Mouse (Mus musculus) lung, postnatal 10 days (tissue): ENCODE results near the gene Elovl1.

ENCODE experiments used
- DNase-seq: peaks from one replicate; pipeline ENCODE4 v3.0.0; 2021

The Elovl1 gene

DNA sequence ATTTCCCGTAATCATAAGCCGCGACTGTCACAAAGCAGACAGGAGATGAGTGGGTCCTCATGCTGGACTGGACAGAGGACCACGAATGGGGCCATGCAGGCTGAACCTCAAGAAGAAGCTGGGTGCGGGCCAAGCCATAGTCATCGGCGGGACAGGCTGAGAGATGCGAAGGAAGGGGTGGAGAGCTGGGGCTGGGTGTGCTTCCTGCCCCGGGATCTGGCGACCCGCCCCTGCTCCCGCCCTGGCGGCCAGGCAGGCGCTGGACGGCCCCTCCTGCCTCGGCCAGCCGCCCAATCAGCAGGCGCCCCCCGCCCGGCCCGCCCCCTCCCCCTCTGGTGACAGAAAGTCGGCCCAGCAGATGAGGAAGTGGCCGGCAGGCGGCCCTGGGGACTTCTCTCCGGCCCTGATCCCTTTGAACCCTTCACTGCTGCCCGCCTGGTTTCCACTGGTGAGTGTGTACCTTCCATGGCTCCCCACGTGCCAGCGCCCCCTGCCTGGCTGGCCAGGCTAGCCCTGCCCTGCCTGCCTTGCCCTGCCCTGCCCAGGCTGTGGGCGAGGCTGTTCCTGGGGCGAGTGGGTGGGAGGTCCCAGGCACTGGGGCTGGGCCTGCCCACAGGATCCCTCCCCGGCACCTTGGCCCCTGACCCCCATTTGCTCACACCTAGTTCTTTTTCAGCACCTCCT is at the start of gene Elovl1:
Gene Elovl1, plus strand, starts transcription at position 326 of the 684 bp plus-strand sequence.
- peak; percentile 97 for DNase-seq

DNA sequence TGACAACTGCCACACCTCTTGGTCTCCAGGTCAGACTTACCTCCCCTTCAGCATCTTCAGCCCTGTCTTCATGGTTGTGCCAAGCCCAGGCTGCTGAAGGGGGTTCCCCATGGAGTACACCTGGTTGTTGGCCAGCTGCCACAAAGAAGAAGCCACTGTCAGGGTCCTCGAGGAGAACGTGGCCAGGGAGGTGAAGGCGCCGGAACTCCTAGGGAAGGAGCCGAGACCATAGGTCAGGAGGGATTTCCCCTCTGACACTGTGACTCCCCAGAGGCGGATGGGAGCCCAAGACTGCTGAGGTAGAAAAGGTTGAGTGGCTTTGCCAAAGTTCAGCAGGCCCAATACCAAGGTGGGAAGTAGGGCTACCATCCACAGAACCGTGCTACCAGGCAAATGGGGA is 44.6 kb upstream of the Elovl1 start:
- DNase-seq = no peak

DNA sequence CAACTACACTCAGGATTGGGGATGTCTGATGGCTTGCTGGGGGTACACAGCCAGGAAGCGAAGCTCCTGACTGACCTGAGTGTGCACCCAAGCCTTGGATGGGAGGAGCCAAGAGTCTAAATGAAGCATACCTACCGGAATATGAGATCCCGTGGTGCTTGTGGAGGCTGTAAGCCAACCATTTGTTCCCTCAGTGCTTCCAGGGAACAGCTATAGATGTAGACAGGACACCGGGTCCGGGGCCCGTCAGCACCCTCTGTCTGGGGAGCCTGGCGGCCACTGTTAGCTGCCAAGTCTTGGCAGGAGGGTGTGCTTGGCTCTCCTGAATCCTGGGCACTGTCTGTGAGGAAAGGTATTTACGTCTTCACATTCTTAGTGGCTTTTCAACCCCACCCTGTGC is 40.6 kb upstream of the Elovl1 start:
- DNase-seq = no peak

DNA sequence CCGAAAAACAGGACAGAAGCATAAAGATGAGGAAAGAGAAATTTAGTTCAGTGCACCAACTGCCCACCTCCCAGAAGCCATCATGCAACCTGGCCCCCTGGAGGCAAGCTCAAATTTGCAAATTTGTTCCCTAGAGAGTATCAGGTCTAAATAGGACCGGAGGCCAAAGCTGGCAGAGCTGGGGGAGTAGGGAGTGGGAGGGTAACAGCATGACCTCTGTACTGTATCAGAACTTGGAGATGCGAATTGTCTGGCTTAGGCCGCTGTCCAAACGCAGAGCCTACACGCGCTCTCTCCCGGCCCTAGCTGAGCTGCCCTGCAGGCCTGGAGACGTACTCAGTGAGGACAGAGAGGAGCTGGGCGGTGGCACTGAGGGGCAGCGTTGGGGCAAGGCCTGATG is 37.7 kb upstream of the Elovl1 start:
- DNase-seq = no peak

DNA sequence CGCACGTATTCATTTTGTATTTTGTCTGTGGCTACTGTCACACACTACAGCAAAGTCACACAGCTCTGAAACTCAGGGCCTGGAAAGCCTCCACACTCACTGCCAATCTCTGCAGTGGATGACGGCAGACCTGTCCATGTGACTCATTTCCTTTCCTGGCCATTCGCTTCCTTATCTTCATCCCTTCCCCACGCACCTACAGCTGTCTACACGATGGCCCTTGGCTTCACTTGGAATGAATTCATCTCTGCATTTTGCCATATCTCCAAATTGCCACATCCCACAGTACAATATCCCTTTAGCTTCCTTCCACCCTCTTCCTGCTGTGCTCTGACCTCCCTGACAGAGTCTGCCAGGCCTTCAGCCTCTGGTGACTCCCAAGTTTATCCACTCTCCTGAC is 33.4 kb upstream of the Elovl1 start:
- DNase-seq = no peak

DNA sequence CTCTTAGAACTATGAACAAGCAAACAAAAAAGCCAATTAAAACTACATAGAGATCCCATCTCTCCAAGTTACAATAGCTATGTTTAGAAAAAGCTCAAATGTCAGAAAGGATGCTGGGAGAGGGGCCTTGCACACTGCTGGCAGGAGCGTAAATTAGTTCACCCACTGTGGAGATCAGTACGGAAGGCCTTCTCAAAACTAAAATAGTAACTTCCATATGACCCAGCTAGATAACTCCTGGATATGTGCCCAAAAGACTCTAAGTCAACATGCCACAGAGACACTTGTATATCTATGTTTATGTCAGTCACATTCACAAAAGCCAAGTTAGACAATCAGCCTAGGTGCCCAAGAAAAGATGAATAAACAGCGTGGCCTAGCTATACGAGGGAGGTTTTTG is 32.6 kb upstream of the Elovl1 start:
- DNase-seq = no peak

DNA sequence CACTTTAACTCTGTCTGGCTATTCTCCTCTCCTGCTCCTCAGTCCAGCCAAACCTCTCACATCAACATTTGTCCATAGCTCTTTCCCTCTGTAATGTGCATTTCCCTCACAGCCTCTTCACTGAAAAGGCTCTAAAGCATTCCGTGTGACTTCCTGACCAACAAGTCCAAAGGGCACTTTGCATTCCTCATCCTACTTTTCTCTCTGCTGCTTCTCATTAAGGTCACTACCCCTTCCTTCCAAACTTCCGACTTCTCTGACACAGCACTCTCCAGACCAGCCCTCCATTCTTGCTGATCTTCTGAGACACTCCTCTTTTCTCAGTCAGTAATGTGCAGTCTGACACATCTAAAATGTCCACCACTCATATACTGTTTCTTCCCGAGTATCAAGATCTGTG is 31.5 kb upstream of the Elovl1 start:
- DNase-seq = peak; percentile 31

DNA sequence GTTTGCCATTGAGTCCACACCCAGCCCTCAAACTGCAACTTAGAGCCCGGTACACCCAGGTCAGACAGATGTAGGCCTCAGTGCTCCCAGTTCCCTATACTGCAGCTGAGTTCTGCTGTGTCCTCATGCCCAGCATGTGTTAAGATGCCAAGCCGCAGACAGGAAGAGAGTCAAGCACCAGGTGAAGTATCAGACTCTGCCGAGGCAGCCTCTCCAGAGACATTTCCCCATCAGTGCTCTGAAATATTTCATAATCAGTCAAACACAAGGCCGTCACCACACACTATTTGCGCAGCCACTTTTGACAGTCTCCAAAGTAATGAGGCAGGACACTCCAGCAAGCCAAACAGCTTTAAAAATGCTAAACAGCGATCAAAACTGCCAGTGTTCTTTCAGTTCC is 29.5 kb upstream of the Elovl1 start:
- DNase-seq = peak; percentile 48

DNA sequence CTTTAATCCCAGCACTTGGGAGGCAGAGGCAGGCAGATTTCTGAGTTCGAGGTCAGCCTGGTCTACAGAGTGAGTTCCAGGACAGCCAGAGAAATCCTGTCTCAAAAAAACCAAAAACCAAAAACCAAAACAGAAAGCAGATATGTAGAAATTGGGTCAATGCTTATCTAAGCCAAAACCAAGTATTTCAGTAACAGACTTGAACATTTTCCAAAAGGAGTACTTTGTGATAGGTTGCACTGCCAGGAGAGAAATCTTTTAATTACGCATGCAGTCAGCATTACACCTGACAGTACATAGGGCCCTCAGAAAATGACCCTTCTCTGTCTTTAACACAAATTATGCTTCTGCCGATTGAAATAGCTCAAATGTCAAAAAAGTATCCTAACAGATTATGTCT is 26.5 kb upstream of the Elovl1 start:
- DNase-seq = no peak

DNA sequence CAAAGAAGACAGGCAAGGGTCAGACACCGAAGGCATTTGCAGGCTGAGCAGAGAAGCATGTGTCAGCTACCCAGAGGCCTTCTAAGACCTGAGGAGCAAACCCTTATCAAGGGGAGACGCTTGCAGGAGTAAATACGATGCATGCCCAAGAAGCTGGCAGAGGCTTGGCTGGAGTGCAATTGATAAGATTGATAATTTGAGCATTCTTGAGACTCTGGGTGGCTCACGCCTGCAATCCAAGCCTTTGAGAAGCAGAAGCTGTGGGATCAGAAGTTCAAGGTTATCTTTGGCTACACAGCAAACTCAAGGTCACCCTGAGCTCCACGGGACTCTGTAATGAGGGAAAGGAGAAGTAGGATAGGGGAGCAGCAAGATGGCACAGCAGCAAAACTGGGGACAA is 26.0 kb upstream of the Elovl1 start:
- DNase-seq = no peak

DNA sequence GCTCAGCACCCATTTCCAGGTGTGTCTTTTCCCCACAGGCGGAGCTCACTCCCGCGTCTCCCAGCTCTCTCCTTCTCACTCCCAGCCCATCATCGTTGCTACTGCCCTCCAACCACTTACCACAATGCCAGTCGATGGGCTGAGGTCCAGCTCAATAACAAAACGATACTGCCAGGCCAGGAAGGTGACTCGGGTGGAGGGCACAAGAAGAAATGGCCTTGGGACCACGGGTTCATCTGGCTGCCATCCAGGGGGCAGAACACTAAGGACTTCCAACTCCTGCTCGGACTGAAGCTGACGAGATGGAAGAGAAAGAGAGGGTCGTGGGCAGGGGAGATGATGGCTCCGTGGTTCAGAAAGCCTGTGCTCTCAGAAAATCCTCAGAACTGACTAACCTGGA is 25.2 kb upstream of the Elovl1 start:
- DNase-seq = no peak

DNA sequence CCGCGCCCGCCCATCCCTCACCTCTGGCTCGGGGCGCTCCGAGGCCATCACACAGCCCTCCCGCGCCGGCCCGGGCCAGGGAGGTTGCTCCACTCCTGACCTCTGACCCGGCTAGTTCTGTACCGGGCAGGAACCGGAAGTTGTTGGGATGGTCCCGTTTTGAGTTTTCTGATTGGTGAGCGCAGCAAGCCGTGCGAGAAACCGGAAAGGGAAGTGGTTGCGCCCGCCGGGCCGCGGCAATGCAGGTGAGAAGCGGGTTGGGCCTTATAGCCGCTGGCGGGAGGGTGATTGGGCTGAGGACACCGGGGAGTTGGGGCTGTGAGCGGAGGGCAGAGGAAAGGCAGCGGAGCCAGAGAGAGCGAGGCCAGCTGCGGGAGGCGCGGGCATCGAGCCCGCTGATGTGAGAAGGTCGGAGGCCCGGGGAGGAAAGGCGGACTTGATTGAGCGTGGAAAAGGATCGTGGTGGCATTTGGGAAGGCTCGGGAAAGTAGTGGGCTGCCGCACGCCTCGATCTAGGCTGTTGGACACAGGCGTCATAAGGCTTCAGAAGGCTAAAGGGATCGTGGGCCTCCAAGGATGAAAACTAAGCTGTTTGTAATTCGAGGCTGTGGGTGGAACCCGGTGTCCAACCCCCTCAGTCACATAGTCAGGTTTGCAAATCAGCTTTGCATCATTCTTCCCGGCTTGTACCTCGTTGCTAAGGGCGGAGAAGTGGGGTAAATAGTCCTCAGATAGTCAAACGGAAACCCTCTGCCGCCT is 18.6 kb upstream of the Elovl1 start, which contains the start of the genes Szt2 and Med8:
Gene Szt2, minus strand, starts transcription at position 132 of the 759 bp plus-strand sequence.
Gene Med8, plus strand, starts transcription at position 196 of the 759 bp plus-strand sequence.
- peak; percentile 95 for DNase-seq

DNA sequence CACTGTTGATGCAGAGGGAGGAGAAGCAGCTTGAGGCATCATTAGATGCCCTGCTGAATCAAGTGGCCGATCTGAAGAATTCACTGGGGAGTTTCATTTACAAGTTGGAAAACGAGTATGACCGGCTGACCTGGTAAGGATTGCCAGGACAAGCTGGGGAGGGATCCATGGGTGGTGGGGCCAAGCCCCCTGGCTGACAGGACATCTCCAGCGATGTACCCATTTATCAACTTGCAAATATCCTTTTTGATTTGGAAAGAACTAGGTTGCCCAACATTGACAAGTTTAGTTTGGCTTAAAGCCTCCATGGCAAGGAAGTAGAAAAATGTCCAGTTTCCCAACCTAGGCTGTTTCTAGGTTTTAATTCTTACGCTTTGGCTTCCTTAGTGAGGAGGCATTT is 17.0 kb upstream of the Elovl1 start:
- no peak for DNase-seq

DNA sequence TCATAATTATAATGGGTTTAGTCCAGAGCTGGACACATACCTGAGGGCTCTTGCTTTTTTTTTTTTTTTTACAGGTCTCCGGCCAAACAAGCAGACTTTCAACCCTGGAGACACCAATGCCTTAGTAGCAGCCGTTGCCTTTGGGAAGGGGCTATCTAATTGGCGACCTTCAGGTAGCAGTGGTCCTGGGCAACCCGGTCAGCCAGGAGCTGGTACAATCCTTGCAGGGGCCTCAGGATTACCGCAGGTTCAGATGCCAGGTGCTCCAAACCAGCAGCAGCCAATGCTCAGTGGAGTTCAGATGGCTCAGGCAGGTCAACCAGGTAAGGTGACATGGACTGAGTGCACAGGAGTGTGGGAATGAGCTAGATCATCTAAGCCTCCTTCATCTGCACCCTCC is 14.3 kb upstream of the Elovl1 start:
- no peak for DNase-seq

DNA sequence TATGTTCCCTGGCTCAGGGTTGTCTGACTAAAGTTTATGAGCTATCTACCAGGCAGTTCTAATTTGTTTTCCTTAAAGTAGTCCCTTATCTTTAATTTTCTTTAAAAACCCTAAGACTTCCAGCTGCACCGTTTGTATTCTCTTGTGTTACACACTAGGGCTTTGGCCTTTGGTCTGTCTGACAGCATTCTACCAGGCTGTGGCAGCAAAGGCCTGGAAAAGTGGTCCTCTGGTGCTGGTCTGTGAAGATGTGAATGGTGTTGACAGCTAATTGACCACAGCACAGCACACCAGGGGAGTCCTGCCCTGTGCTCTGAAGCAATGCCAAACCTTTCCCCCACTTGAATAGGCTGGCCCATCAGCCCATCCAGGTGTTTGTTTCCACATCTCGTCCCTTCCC is 12.1 kb upstream of the Elovl1 start:
- no peak for DNase-seq

DNA sequence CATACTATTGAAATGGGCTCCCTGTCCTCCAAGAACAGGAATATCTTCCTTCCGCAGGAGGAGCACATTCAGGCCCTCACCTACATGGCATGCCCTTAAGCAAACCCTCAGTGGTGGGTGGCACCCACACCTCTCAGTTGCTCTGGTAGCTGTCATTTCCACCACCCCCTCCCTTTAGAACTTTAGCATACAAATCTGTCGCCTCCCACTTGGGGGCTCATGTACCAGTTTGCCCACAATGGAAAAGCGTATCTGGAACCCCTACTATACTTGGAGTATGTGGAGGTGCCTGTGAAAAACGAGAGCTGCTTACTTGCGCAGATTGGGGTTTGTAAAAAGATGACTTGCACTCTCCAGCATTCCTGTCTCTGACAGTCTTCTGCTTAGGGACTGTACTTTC is 11.6 kb upstream of the Elovl1 start:
- no peak for DNase-seq

DNA sequence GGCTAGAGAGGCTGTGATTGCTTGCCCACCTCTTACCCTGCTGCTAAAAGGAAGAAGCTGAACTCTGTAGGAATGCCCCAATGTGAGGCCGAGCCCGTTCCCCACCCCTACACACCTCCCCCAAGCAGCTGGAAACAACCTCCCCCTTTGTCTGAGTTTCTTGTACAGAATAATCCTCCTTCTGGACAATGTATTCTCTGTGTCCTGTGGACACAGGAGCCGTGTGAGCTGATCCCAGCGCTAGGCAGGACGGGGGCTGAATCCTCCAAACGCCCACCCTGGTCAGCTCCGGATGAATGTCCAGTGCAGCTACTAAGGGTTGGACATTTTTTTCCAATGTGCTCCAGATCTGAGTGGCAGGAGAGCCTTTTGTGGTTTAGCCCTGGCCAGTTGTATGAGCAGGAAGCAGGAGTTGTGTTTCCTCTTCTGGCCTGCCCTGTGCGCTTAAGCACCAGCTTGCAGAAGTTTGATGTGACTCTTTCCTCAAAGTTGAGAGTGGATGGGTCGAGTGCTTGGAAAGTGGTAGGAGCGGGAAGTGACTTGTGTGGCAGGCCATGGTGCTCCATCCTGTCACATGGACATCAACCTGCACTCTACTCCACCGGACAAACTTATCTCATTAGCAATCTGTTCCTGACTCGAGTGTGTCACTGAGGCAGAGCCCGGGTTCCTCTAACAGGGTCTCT is 10.6 kb upstream of the Elovl1 start:
- no peak for DNase-seq

DNA sequence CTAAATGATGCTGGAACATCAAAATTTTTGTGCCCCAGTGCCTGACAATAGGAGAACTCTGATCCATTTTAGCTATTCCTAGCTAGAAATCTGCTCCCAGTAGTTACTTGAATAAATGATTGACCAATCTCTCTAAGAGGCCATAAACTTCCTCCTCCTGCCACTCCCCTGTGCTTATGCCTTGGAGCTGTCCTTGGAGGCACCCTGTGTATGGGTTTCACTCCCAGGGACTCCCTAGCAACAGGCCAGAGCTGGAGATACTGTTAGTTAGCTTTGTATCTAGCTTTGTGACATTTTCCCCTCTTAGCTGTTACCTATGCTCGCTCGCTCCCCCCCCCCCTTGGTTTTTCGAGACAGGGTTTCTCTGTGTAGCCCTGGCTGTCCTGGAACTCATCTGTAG is 6.5 kb upstream of the Elovl1 start:
- DNase-seq = no peak

DNA sequence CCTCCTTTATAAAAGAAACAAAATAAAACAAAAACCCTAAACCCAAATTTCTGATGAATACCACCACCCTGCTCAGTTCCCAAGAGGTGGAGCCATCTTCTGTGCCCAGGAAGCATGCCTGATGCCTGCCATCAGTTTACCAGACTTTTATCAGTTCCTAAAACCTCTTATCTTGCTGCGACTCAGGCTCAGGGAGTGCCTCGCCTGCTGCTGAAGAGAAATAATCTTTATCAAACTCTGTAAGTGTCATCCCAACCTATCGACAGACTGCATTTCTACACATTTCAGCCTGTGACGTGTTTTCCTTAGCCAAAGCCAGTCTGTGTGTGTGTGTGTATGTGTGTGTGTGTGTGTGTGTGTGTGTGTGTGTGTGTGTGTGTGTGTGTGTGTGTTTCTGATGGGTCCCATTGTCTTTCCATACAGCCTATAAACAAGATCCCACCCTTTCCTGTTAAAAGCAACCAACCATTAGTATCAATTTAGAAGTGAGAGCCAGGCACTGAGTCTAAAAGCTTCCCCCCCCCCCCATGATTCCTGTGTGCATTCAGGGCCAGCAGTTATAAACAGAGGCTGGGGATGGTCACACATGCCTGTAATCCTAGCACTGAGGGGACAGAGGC is 3.2 kb upstream of the Elovl1 start:
- peak; percentile 49 for DNase-seq

DNA sequence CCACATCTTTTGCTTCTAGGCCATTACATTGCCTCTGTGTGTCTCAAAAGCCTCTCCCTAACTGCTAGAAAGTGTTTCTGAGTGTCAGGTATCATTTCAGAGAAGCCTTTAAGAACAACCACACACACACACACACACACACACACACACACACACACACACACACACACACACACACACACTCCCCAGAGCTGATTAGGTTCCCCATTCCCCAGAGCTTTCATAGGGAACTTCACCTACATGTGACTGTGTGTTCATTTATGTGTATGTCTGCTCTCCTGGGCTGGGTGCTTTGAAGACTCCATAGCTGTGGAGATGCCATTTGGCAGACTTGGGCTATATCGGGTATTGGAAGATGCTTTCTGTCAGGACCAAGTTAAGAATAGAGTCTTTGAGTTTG is 2.5 kb upstream of the Elovl1 start:
- no peak for DNase-seq

DNA sequence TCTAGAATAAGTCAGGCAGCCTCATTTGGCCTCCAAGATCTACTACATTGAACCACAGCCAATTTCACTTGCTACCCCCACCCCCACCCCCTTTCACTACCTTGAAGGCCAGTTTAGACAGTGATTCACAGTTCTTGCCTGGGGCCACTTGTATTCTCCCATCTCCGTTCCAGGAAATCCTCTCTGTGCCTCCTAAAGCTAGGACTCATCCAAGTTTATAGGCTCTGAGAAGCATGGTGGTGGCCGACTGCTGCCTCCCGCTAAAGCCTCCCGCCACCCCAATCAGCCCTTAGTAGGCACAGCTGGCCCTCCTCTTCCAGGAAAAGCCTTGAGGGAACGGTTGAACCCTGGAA is 502 bp upstream of the Elovl1 start:
- DNase-seq = no peak

DNA sequence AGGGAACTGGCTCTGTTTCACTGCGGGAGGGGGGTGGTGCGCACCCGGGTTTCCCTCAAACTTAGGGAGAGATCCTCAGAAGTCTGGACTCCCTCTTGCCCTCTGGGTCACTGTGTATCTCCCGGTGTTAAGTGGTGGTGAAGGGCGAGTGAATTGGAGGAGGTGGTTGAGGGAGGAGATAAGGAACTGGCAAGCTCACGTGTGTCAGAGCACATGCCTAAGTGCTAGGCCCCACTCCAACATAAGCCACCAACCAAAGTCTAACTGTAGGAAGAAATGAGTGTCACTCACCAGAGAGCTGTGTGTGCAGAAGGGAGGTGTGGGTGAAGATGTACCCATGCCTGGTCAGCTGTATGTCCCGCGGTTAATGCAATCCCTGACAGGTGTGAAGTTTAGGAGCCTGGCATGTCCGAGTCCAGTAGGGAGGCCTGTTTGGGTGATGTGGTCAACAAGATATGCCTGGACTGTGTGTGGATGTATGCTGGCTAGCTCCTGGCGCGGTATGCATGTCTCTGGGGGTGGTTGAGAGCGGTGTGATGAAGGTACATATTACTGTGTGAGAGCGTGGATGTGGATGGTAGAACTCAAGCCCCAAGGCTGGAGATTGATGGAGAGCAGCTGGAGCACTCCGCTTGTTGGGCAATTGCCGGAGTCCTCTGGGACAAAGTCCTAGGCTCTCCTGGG is 780 bp downstream of the Elovl1 start:
- peak; percentile 54 for DNase-seq
